Comparison of ENCODE assay signal across 12 mouse cellular contexts in genomic region chr14:25477268-25477667, GRCm38 (mm10). TPM values are rescaled to one million over a fixed set of nuclear protein-coding genes. Genes with fewer than 3 reads are reported as not detected.
DNase-seq lines count a peak whose midpoint lies in the region; ATAC-seq and TF ChIP-seq lines count a peak whose summit lies in the region.
"Had no signal": no experiment of that assay in that cellular context is flagged by ENCODE, and none has a peak within 500 bp of the region (broad histone marks: within the 10 kb centered on the region; RNA-seq: fewer than 3 reads in every experiment).

No protein-coding gene starts in this region.

- H3K4me1 ChIP-seq in kidney, embryonic 16.5 days (ENCODE audit: insufficient read depth, low read length) = peaks cover 98% of the 10 kb centered on the region
- peaks cover 95% of the 10 kb centered on the region for H3K4me1 ChIP-seq in embryonic facial prominence, embryonic 13.5 days

- H3K4me3 ChIP-seq in gastrocnemius, adult 2 months = no peak overlapping the region
- H3K4me3 ChIP-seq in kidney, embryonic 16.5 days (ENCODE audit: low read length) = no peak overlapping the region
- H3K4me3 ChIP-seq in embryonic facial prominence, embryonic 13.5 days = no peak overlapping the region
- no peak overlapping the region for H3K4me3 ChIP-seq in macrophage (ENCODE audit: inconsistent target)

- WGBS in kidney, embryonic 16.5 days = 60% methylated on average over 7 of the region's 7 CpGs
- 69% methylated on average over 7 of the region's 7 CpGs for WGBS in embryonic facial prominence, embryonic 13.5 days
- 88% methylated on average over 7 of the region's 7 CpGs for WGBS in macrophage (ENCODE audit: missing documents)

- no peaks in the 10 kb centered on the region for H3K36me3 ChIP-seq in kidney, embryonic 16.5 days (ENCODE audit: insufficient read depth, low read length)
- H3K36me3 ChIP-seq in embryonic facial prominence, embryonic 13.5 days = 0 out of 2 replicates have a peak, but pooled peaks cover 11% of the 10 kb centered on the region
- no peaks in the 10 kb centered on the region for H3K36me3 ChIP-seq in macrophage (ENCODE audit: inconsistent target)

- H3K27ac ChIP-seq in gastrocnemius, adult 2 months = peak overlapping the region; percentile 92
- peak overlapping the region; percentile 16; the same call in 1 of the 2 replicates for H3K27ac ChIP-seq in kidney, embryonic 16.5 days (ENCODE audit: low read length)
- no peak overlapping the region for H3K27ac ChIP-seq in embryonic facial prominence, embryonic 13.5 days
- peak overlapping the region; percentile 99 for H3K27ac ChIP-seq in macrophage

- peaks cover 100% of the 10 kb centered on the region for H3K79me2 ChIP-seq in macrophage (ENCODE audit: inconsistent target)

- no peak for TF ChIP-seq CTCF in gastrocnemius, adult 2 months (IDR thresholded peaks at IDR 0.05)

- no peak overlapping the region for H3K4me2 ChIP-seq in kidney, embryonic 16.5 days (replicated peaks; ENCODE audit: low read depth, low read length)
- H3K4me2 ChIP-seq in embryonic facial prominence, embryonic 13.5 days = no peak overlapping the region

- no peak overlapping the region for H3K9ac ChIP-seq in kidney, embryonic 16.5 days (replicated peaks; ENCODE audit: low read length)
- peak overlapping the region; percentile 21; the same call in 1 of the 2 replicates for H3K9ac ChIP-seq in embryonic facial prominence, embryonic 13.5 days

- no peak for ATAC-seq in kidney, embryonic 16.5 days (ENCODE audit: low FRiP score, low TSS enrichment)
- ATAC-seq in embryonic facial prominence, embryonic 13.5 days (ENCODE audit: insufficient number of reproducible peaks, insufficient read depth, low FRiP score, low TSS enrichment, low read depth) = no peak
- ATAC-seq: Patski had no signal

- intact Hi-C loops in gastrocnemius, adult 2 months (cut with DNase I) = loop anchor here (5.0 kb wide), 1 partner anchor 35 kb away; no protein-coding TSS in a partner anchor
- intact Hi-C loops in gastrocnemius, postnatal 36 days (cut with DNase I) = no loop called here

- DNase-seq in gastrocnemius, adult 2 months = no peak
- DNase-seq in gastrocnemius, postnatal 36 days = no peak
- DNase-seq in kidney, adult 9 months = no peak
- DNase-seq in adrenal gland, postnatal 25 days = no peak
- no peak for DNase-seq in frontal cortex, postnatal 14 days (ENCODE audit: low spot score in 2 of 2)
- DNase-seq: kidney, postnatal 4 days; lung, postnatal 10 days; retina, postnatal 1 day had no signal

- H3K27me3 ChIP-seq in kidney, embryonic 16.5 days (ENCODE audit: insufficient read depth, low read length) = no peaks in the 10 kb centered on the region
- H3K27me3 ChIP-seq in embryonic facial prominence, embryonic 13.5 days = no peaks in the 10 kb centered on the region
- H3K27me3 ChIP-seq: Patski had no signal

- H3K9me3 ChIP-seq in kidney, embryonic 16.5 days (ENCODE audit: low read length) = no peaks in the 10 kb centered on the region
- no peaks in the 10 kb centered on the region for H3K9me3 ChIP-seq in embryonic facial prominence, embryonic 13.5 days

RNA-seq across cellular contexts. Expression of gene Zmiz1, which starts 18.3 kb away (rescaled TPM):
- total RNA-seq in gastrocnemius, adult 2 months (2021) = 10 to 100 TPM; 27.4 to 34.5 TPM
- total RNA-seq in gastrocnemius, postnatal 36 days (2021) = 10 to 100 TPM; 24.3 to 27.2 TPM
- 36.0 and 46.6 TPM in 2 replicates for polyA plus RNA-seq in kidney, embryonic 16.5 days (2015; fragmentation: Nextera tagmentation; extraction: Ambion mirVana)
- polyA plus RNA-seq in embryonic facial prominence, embryonic 13.5 days (2015; fragmentation: Nextera tagmentation; extraction: Ambion mirVana) = 44.3 and 52.9 TPM in 2 replicates
- 100 to 1,000 TPM; 201 to 426 (median 339) TPM for total RNA-seq in macrophage (2018; cell fraction: chromatin; rRNA removed)
- total RNA-seq in macrophage (2018; cell fraction: cytosol; rRNA removed) = 100 to 1,000 TPM; 130 to 224 (median 189) TPM
- 100 to 1,000 TPM; 176 to 364 (median 261) TPM for total RNA-seq in macrophage (2018; cell fraction: nucleus; rRNA removed)
- 74.5 to 135 TPM (median 101 TPM) in 3 replicates for polyA plus RNA-seq in macrophage (2018)
- total RNA-seq in adrenal gland, postnatal 25 days (2021) = 125 and 153 TPM in 2 replicates
